In the genomic region with DNA sequence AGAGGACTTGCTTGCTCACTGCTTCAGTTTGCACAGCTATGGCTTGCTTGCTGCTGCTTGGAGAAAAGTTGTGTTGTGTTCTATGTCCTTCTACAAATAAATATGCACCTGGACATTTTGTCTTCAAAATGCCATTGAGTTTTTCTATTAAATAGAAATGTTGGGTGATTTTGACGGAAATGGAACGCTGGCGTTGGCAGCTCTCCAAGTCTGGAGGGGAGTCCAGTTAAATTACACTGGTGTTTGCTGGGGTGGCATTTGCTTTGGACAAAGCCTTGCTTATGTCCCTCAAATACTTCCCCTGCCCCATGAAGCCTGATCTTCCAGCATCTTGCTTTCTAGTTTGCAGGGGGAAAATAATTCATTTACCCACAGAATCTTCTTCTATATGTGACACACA, we compare ENCODE assay signal across 16 mouse cellular contexts.
"Had no signal": no experiment of that assay in that cellular context is flagged by ENCODE, and none has a peak within 500 bp of the region (broad histone marks: within the 10 kb centered on the region; RNA-seq: fewer than 3 reads in every experiment).

No protein-coding gene starts in this region.

- DNase-seq: heart, postnatal 10 days; heart, postnatal 14 days; heart, postnatal 36 days; heart, postnatal 4 days; kidney, adult 11 months; kidney, adult 18-20 months; kidney, adult 2 months; kidney, adult 8-10 months; kidney, adult 9 months; kidney, postnatal 10 days; kidney, postnatal 14 days; kidney, postnatal 25 days; kidney, postnatal 36 days; kidney, postnatal 4 days; layer of hippocampus, adult 9-11 months; layer of hippocampus, postnatal 36 days had no signal
